Mouse (Mus musculus) cerebellum, adult 2 months (tissue): Measurements from ENCODE around the gene Anpep.

ENCODE experiments used
- CTCF ChIP-seq: fragments of 200-500 bp; IDR thresholded peaks from 2 replicates; pipeline ENCODE4 v1.5.1; 2011; ENCODE audit warnings: low read depth, mild to moderate bottlenecking, control low read depth, low read length, moderate library complexity, borderline replicate concordance; ENCODE audit not compliant: insufficient read depth
- POLR2A ChIP-seq: fragments of 200-500 bp; IDR thresholded peaks from 2 replicates; pipeline ENCODE4 v1.6.1; 2011; ENCODE audit warnings: low read length, control low read depth, borderline replicate concordance; ENCODE audit not compliant: insufficient read depth

DNA sequence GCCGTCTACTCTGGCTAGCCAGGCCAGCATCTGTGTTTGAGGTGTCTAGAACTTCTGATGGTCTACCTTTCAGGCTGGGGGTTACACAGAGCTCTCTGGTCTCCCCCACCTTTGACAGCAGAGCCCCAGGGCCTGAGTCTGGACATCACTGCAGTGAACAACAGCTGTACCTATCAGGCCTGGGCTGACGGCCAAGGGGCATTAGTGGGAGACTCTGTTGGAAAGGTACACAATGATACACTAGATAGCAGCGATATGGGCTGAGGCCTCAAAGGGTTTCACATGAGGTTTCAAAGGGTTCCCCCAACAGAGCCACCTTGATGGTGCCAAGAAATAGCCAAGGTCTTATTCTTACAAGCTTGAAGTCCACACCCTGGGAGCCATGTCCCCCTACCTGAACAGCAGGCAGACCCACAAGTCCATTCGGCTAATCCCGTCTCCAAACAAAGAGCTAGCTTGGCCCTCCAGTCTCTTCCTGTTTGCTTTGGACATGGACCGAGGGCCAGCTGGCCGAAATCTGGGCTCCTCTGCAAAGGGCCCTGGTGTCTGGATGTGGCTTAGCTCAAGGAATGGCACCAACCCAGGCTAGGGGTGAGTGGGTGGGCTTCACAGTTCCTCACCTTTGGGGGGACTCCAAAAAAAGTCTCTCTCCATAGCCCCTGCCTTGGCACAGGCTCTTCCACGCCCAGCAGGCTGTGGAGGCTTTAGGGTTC is 16.6 kb downstream of the Anpep start:
- TF ChIP-seq POLR2A (no peak), CTCF (no peak)
